Mouse (Mus musculus) ES-Bruce4 (cell line): Measurements from ENCODE around the gene Rps6ka5. TPM values are rescaled to one million over a fixed set of nuclear protein-coding genes. Genes with fewer than 3 reads are reported as not detected.
A peak's percentile ranks its signal among the peaks of the same experiment; 100 is the strongest.

Experiments used
- H3K27ac ChIP-seq: 2 replicates; pipeline ENCODE4 v1.5.1; 2012; ENCODE audit warnings: low read length, inconsistent platforms; ENCODE audit not compliant: insufficient read depth
- H3K27me3 ChIP-seq: 2 replicates; pipeline ENCODE4 v1.6.1; 2012; ENCODE audit warnings: mild to moderate bottlenecking, low read length, inconsistent platforms; ENCODE audit not compliant: control insufficient read depth, poor library complexity, insufficient read depth, severe bottlenecking
- H3K36me3 ChIP-seq: 2 replicates; pipeline ENCODE4 v1.6.1; 2012; ENCODE audit warnings: inconsistent platforms, mild to moderate bottlenecking, low read length, moderate library complexity; ENCODE audit not compliant: control insufficient read depth, poor library complexity, insufficient read depth, severe bottlenecking
- H3K4me1 ChIP-seq: one replicate; pipeline ENCODE4 v1.8.1; 2011; ENCODE audit warnings: low read length; ENCODE audit not compliant: control insufficient read depth, insufficient read depth
- H3K4me3 ChIP-seq: 2 replicates; pipeline ENCODE4 v1.5.1; 2011; ENCODE audit warnings: low read depth, mild to moderate bottlenecking, low read length
- H3K9ac ChIP-seq: 2 replicates; pipeline ENCODE4 v1.6.1; 2012; ENCODE audit warnings: low read depth, mild to moderate bottlenecking, inconsistent platforms; ENCODE audit not compliant: poor library complexity, severe bottlenecking
- H3K9me3 ChIP-seq: replicated peaks from 2 replicates; pipeline ENCODE4 v1.6.1; 2012; ENCODE audit warnings: mild to moderate bottlenecking, low read length, inconsistent platforms; ENCODE audit not compliant: control insufficient read depth, poor library complexity, insufficient read depth, severe bottlenecking
- CTCF ChIP-seq: IDR thresholded peaks from one replicate; pipeline ENCODE4 v1.8.1; 2011; ENCODE audit warnings: low read depth, low read length
- EP300 ChIP-seq: IDR thresholded peaks from 2 replicates; pipeline ENCODE4 v1.6.1; 2011; ENCODE audit warnings: low read depth, low read length; ENCODE audit not compliant: insufficient read depth
- POLR2A ChIP-seq: IDR thresholded peaks from one replicate; pipeline ENCODE4 v1.8.1; 2011; ENCODE audit warnings: low read length; ENCODE audit not compliant: insufficient read depth
- polyA plus RNA-seq: library from polyadenylated mRNA; stranded (reverse); fragments of >200 nt; gene quantifications from 2 replicates; pipeline ENCODE4 v1.2.4, GENCODE M21; 2011; ENCODE audit warnings: low read depth; ENCODE audit not compliant: missing spikeins, insufficient read depth, insufficient read length

The Rps6ka5 gene
- polyA plus RNA-seq, result 12.3 and 13.2 TPM in 2 replicates

DNA sequence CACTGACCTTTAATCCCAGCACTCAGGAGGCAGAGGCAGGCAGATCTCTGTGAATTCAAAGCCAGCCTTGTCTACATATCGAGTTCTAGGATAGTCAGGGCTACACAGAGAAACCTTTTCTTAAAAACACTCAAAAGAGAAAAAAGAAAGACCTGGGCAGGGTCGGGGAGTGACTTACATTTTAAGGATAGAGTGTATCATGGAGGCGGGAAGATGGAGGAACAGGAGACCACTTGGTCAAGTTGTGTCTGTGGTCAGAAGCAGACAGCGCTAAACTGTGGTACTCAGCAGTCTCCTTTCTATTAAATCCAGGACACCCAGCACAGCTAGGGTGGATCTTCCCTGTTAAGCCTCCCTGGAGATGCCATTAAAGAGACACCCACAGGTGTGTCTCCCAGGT lies at the start of gene Rps6ka5:
Gene Rps6ka5, minus strand, starts transcription at position 333 of the 400 bp plus-strand sequence.
- no peaks in the 10 kb centered on the region for H3K36me3 ChIP-seq
- no peak within 1 kb of the TSS for H3K27ac ChIP-seq
- no peaks in the 10 kb centered on the region for H3K27me3 ChIP-seq
- no peak within 1 kb of the TSS for H3K4me3 ChIP-seq
- H3K9me3 ChIP-seq, result no peaks in the 10 kb centered on the region
- no peak within 1 kb of the TSS; the same call in 1 of the 2 replicates for H3K9ac ChIP-seq
- peaks cover 2% of the 10 kb centered on the region for H3K4me1 ChIP-seq
- TF ChIP-seq EP300 (no peak), POLR2A (no peak), CTCF (no peak)

DNA sequence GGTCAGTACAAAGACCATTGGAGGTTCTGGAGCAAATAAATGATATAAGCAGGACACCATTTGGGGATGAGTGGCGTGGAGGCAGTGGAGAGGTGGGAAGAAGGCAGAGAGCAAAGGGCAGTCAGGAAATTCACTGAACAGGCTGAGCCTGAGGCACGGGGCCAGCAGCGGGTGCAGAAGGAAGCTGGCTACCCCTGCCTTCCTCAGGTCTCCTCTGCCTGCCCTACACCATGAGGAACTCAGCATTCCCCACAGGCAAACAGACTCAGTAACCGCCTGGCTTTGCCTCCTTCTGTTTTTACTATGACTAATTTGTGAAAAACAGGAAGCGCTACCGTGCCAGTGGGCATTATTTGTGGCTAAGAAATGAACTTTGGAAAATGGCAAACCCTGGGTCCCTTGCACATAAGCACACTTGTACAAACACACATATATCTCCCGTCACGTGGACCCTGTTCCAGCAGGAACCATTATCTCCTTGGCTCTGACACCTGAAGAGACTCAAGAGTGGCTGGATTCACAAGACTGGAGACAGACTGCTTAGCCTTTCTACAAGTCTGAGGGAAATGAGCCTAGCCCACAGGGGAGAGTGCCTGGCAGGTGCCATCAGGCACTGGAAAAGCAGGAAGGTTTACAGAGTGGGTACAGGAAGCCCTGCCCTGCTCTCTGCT lies 49.3 kb upstream of the Rps6ka5 start:
- Histone ChIP-seq H3K4me1 (no peaks in the 10 kb centered on the region), H3K27me3 (no peaks in the 10 kb centered on the region), H3K27ac (no peak overlapping the region), H3K4me3 (no peak overlapping the region), H3K9me3 (no peaks in the 10 kb centered on the region), H3K36me3 (no peaks in the 10 kb centered on the region), H3K9ac (no peak overlapping the region)
- TF ChIP-seq CTCF (no peak), EP300 (no peak), POLR2A (no peak)

DNA sequence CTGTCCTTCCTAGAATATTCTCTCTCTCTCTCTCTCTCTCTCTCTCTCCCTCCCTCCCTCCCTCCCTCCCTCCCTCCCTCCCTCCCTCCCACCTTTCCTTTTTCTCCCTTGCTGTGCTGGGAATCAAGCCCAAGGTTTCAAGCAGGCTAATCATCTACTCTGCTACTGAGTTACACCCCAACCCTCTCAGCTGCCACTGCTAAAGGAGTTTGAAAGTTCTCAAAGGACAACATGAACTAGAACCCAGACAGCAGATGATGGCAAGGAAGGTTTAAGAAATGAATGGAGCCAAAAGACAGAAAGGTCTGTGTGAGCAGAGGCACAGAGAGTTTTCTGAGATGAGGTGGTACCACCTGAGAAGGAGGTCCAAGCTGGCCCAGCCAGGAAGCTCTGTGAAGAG lies 48.5 kb upstream of the Rps6ka5 start:
- no peak for TF ChIP-seq EP300
- no peak for TF ChIP-seq POLR2A
- no peak for TF ChIP-seq CTCF
- H3K9ac ChIP-seq, result no peak overlapping the region

DNA sequence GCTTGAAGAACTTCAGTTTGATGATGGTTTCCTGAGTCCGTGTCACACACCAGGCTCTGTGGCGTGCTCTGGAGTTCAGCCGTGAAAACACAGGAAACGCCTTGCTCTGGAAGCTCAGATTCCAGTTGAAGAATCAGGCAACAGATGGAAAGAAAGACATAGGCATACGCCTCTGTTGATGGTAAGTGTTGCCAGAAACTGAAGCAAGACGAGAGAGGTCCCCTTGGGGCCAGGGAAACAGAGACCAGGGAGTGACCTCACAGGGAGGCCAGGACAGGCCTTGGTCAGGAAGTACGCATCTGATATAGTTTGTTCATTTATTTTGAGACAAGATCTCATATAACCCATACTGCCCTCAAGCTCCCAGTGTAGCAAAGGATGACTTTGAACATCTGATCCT lies 48.0 kb upstream of the Rps6ka5 start:
- no peak overlapping the region for H3K27ac ChIP-seq
- H3K4me3 ChIP-seq, result no peak overlapping the region
- no peaks in the 10 kb centered on the region for H3K27me3 ChIP-seq
- no peaks in the 10 kb centered on the region for H3K9me3 ChIP-seq
- no peaks in the 10 kb centered on the region for H3K36me3 ChIP-seq
- TF ChIP-seq POLR2A, result no peak
- no peak for TF ChIP-seq CTCF
- no peak for TF ChIP-seq EP300
- no peaks in the 10 kb centered on the region for H3K4me1 ChIP-seq
- H3K9ac ChIP-seq, result no peak overlapping the region

More for the DNA sequence above, 48.5 kb upstream of the Rps6ka5 start:
- no peaks in the 10 kb centered on the region for H3K4me1 ChIP-seq
- H3K4me3 ChIP-seq, result no peak overlapping the region
- H3K27me3 ChIP-seq, result no peaks in the 10 kb centered on the region
- no peak overlapping the region for H3K27ac ChIP-seq
- no peaks in the 10 kb centered on the region for H3K9me3 ChIP-seq
- no peaks in the 10 kb centered on the region for H3K36me3 ChIP-seq

DNA sequence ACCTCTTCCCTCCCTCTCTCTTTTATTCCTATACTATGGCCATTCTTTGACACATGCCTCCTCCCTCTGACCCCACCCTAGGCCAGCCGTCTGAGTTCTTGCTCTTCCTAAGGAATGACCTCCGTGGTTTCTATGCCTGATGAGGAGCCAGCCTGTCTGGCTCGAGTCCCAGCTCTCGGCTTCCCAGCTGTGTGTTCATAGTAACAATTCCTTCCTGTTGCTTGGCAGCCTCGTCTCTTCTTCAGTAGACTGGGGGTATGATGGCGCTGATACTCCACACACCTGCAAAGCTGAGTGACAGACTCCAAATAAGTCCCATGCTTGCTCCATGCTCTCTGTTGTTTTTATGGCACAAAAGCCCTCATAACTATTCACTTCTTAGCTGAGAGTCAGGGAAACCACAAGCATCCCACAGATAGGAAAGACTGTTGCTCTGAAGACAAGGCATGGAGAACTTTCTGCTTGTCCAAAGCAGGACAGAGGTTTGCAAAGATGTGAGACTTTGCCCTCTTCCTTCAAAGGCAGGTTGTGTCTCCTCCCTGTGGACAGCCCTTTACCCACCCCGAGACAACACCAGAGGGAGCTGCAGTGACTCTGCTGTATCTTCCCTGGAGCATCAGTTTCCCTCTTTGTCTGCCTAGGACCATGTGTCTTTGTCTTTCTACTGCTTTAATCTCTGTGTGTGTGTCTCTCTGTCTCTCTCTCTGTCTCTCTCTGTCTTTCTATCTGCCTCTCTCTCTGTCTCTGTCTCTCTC lies 45.6 kb upstream of the Rps6ka5 start:
- H3K9ac ChIP-seq, result no peak overlapping the region

DNA sequence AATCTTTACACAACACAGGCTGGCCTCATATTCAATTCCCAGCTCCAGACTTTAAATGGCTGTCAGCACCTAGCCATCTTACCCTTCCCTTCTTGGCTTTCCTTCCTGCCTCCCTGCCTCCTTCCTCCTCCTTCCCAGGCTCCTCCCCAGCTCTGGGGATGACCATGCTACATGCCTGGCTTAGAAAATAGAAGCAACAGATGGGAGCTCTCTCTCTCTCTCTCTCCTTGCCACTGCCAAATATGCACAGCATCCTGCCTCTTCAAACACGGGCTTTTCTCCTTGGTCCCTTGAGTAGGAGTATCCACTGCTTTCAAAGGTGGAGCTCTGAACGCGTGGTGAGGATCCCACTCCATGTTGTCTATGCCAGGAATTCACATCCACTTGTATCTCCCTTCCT lies 44.0 kb upstream of the Rps6ka5 start:
- TF ChIP-seq POLR2A (no peak), EP300 (no peak), CTCF (no peak)
- H3K36me3 ChIP-seq, result no peaks in the 10 kb centered on the region
- H3K4me3 ChIP-seq, result no peak overlapping the region
- no peak overlapping the region for H3K27ac ChIP-seq
- no peaks in the 10 kb centered on the region for H3K4me1 ChIP-seq
- H3K9me3 ChIP-seq, result no peaks in the 10 kb centered on the region
- no peak overlapping the region for H3K9ac ChIP-seq
- no peaks in the 10 kb centered on the region for H3K27me3 ChIP-seq

More for the DNA sequence above, 45.6 kb upstream of the Rps6ka5 start:
- TF ChIP-seq POLR2A (no peak), CTCF (peak; percentile 59)
- Histone ChIP-seq H3K9me3 (no peaks in the 10 kb centered on the region), H3K27ac (no peak overlapping the region), H3K36me3 (no peaks in the 10 kb centered on the region), H3K4me3 (no peak overlapping the region), H3K27me3 (no peaks in the 10 kb centered on the region), H3K4me1 (no peaks in the 10 kb centered on the region)
